Mouse (Mus musculus): ENCODE data around the gene Tff1. TPM values are rescaled to one million over a fixed set of nuclear protein-coding genes. Genes with fewer than 3 reads are reported as not detected.

The Tff1 gene
- total RNA-seq, 2 experiments from 2014 or later, result not detected

GRCm38 (mm10) chr17:31113191-31113856 lies 51.8 kb downstream of the Tff1 start:
- DNase-seq (ENCODE audit: extremely low spot score in 1 of 2, low spot score in 1 of 2), result no peak

Other genes with a start within 250 kb of the Tff1 start
- gene Umodl1, start 210.6 kb downstream of the Tff1 start, total RNA-seq (2021), result under 1 TPM; 0.38 to 0.49 TPM
- 10 to 100 TPM; 54.2 to 60.3 TPM for gene Abcg1, start 107.6 kb downstream of the Tff1 start, total RNA-seq (2021)
- gene Tff3, start 35.6 kb downstream of the Tff1 start, total RNA-seq (2021), result not detected
- gene Tff2, start 21.0 kb downstream of the Tff1 start, total RNA-seq (2021), result not detected
- gene Tmprss3, start 33.7 kb upstream of the Tff1 start, total RNA-seq (2021), result not detected
- under 1 TPM; 0.38 to 0.91 TPM for gene Ubash3a, start 42.6 kb upstream of the Tff1 start, total RNA-seq (2021)
- 10 to 100 TPM; 13.8 to 14.2 TPM for gene Rsph1, start 112.1 kb upstream of the Tff1 start, total RNA-seq (2021)
- 1 to 10 TPM; 5.5 to 8.0 TPM for gene Slc37a1, start 121.5 kb upstream of the Tff1 start, total RNA-seq (2021)
- 10 to 100 TPM; 24.9 to 30.7 TPM for gene Pde9a, start 220.9 kb upstream of the Tff1 start, total RNA-seq (2021)

Measured in layer of hippocampus, postnatal 25 days (tissue).